8 mouse cellular contexts compared by ENCODE assay signal in the genomic region with DNA sequence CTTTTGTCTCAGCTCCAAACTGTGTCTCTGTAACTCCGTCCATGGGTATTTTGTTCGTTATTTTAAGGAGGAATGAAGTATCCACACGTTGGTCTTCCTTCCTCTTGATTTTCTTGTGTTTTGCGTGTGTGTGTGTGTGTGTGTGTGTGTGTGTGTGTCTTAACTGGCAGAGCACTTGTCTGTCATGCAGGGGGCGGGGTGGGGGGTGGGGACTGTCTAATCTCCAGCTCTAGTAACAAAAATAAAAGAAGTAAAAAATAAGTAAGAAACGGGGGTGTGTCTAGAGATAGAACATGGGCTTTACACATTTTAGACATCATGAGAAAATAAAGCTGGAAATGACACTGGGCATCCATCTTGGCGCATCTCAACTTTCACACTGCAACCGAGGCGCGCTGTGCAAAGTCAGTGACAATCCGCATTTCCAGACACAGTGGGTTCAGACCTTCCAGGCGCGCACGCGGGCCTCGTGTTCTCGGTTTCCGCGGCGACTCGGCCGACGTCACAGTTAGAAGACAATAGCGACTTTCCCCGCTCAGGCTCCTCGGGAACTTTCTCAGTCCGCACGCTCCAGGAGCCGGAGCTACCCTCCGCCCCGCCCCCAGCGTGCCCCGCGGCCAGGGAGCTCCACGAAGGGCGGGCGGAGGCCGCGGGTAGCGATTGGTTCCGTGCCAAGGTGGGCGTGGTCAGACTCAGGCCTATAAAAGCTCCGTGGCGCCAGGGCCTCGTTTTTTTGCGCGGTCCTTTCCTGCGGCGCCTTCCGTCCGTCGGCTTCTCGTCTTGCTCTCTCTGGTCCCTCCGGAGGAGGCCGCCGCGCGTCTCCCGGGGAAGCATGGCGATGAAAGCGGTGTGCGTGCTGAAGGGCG. TPM values are rescaled to one million over a fixed set of nuclear protein-coding genes. Genes with fewer than 3 reads are reported as not detected.
DNase-seq lines count a peak whose midpoint lies in the region; ATAC-seq and TF ChIP-seq lines count a peak whose summit lies in the region.

A gene (plus strand): TSS at position 729 of the 866 bp plus-strand sequence.

- H3K27ac ChIP-seq in CH12.LX (ENCODE audit: insufficient read depth, low read depth): peak within 1 kb of the TSS; percentile 69
- H3K27ac ChIP-seq in forebrain, embryonic 12.5 days: peak within 1 kb of the TSS; percentile 87
- H3K27ac ChIP-seq in heart, postnatal 0 days (ENCODE audit: low read depth): peak within 1 kb of the TSS; percentile 96
- H3K27ac ChIP-seq in liver, embryonic 16.5 days (ENCODE audit: low read length): peak within 1 kb of the TSS; percentile 92
- peak within 1 kb of the TSS; percentile 92 for H3K27ac ChIP-seq in neural tube, embryonic 13.5 days (replicated peaks)
- peak within 1 kb of the TSS; percentile 98 for H3K27ac ChIP-seq in testis, adult 2 months (ENCODE audit: control insufficient read depth, insufficient read depth, low read depth, low read length)

- peak; percentile 98 for ATAC-seq in forebrain, embryonic 12.5 days (ENCODE audit: low FRiP score)
- peak; percentile 94 for ATAC-seq in heart, postnatal 0 days (ENCODE audit: insufficient read depth, low read depth)
- peak; percentile 93 for ATAC-seq in liver, embryonic 16.5 days (ENCODE audit: low read depth)
- ATAC-seq in neural tube, embryonic 13.5 days (ENCODE audit: low read depth): peak; percentile 95

- no peak for TF ChIP-seq EP300 in CH12.LX (IDR thresholded peaks at IDR 0.05; ENCODE audit: low read length)
- peak; percentile 74; the same call in 1 of the 2 replicates for TF ChIP-seq EP300 in heart, postnatal 0 days (IDR thresholded peaks at IDR 0.05; ENCODE audit: low read depth)

- H3K4me2 ChIP-seq in CH12.LX (ENCODE audit: insufficient read depth, low read depth, poor library complexity, severe bottlenecking): peak within 1 kb of the TSS; percentile 77
- H3K4me2 ChIP-seq in forebrain, embryonic 12.5 days: peak within 1 kb of the TSS; percentile 61
- peak within 1 kb of the TSS; percentile 77 for H3K4me2 ChIP-seq in heart, postnatal 0 days (ENCODE audit: low read depth, low read length)
- peak within 1 kb of the TSS; percentile 94 for H3K4me2 ChIP-seq in liver, embryonic 16.5 days (ENCODE audit: low read depth, low read length)
- H3K4me2 ChIP-seq in neural tube, embryonic 13.5 days: peak within 1 kb of the TSS; percentile 85

- peak; percentile 100 for TF ChIP-seq POLR2A in CH12.LX (IDR thresholded peaks at IDR 0.05; ENCODE audit: low read depth, low read length)
- peak; percentile 99 for TF ChIP-seq POLR2A in testis, adult 2 months (IDR thresholded peaks at IDR 0.05; ENCODE audit: control insufficient read depth, low read depth, low read length)

- DNase-seq in CH12.LX (ENCODE audit: extremely low read depth): peak; percentile 97
- peak; percentile 86 for DNase-seq in c-Kit-positive CD71-positive TER-119-negative erythroid progenitor cells, embryonic 14.5 days (ENCODE audit: low read depth)
- DNase-seq in heart, postnatal 0 days (ENCODE audit: low spot score): peak; percentile 90
- DNase-seq in kidney, postnatal 4 days: peak; percentile 98 to 99

- H3K4me1 ChIP-seq in CH12.LX (ENCODE audit: control insufficient read depth in 1 of 2, insufficient read depth in 2 of 2): peaks cover 6 to 28% of the 10 kb centered on the region in 2 experiments
- peaks cover 31% of the 10 kb centered on the region for H3K4me1 ChIP-seq in forebrain, embryonic 12.5 days
- H3K4me1 ChIP-seq in heart, postnatal 0 days (ENCODE audit: control insufficient read depth, insufficient read depth): peaks cover 24% of the 10 kb centered on the region
- H3K4me1 ChIP-seq in liver, embryonic 16.5 days (ENCODE audit: control insufficient read depth, low read depth, low read length): peaks cover 32% of the 10 kb centered on the region
- H3K4me1 ChIP-seq in neural tube, embryonic 13.5 days (replicated peaks): peaks cover 35% of the 10 kb centered on the region
- peaks cover 11% of the 10 kb centered on the region for H3K4me1 ChIP-seq in testis, adult 2 months (ENCODE audit: control insufficient read depth, insufficient read depth, low read length)

- in situ Hi-C loops in CH12.LX (cut with MboI; ENCODE audit: low pct_ligation_motif_present, low pct_unique_long_range_greater_than_20kb, low sequenced_read_pairs): no loop called here

- H3K4me3 ChIP-seq in CH12.LX (replicated peaks in 1 of 3; ENCODE audit: low read depth in 2 of 3, low read length in 2 of 3, poor library complexity in 1 of 3): peak within 1 kb of the TSS; percentile 91 to 92 (median 92)
- H3K4me3 ChIP-seq in forebrain, embryonic 12.5 days (replicated peaks): peak within 1 kb of the TSS; percentile 95
- peak within 1 kb of the TSS; percentile 95 for H3K4me3 ChIP-seq in heart, postnatal 0 days (ENCODE audit: low read depth, low read length)
- peak within 1 kb of the TSS; percentile 94 for H3K4me3 ChIP-seq in liver, embryonic 16.5 days (ENCODE audit: low read depth, low read length)
- peak within 1 kb of the TSS; percentile 94 for H3K4me3 ChIP-seq in neural tube, embryonic 13.5 days
- H3K4me3 ChIP-seq in testis, adult 2 months (ENCODE audit: control insufficient read depth, low read depth, low read length): peak within 1 kb of the TSS; percentile 94

- WGBS in forebrain, embryonic 12.5 days: 1% methylated on average over 63 of the region's 63 CpGs
- 2% methylated on average over 63 of the region's 63 CpGs for WGBS in heart, postnatal 0 days
- WGBS in liver, embryonic 16.5 days (ENCODE audit: insufficient replicate concordance): under 1% methylated on average over 63 of the region's 63 CpGs
- 3% methylated on average over 63 of the region's 63 CpGs for WGBS in neural tube, embryonic 13.5 days

- H3K79me2 ChIP-seq in CH12.LX (replicated peaks; ENCODE audit: control insufficient read depth, extremely low read depth, insufficient read depth, poor library complexity, severe bottlenecking): peaks cover 38% of the 10 kb centered on the region

- TF ChIP-seq RAD21 in CH12.LX (IDR thresholded peaks at IDR 0.05; ENCODE audit: low read depth, low read length): no peak

- H3K27me3 ChIP-seq in CH12.LX (replicated peaks): no peaks in the 10 kb centered on the region
- H3K27me3 ChIP-seq in forebrain, embryonic 12.5 days: no peaks in the 10 kb centered on the region
- H3K27me3 ChIP-seq in heart, postnatal 0 days (ENCODE audit: control insufficient read depth, insufficient read depth, low read length): no peaks in the 10 kb centered on the region
- H3K27me3 ChIP-seq in liver, embryonic 16.5 days (ENCODE audit: control insufficient read depth, insufficient read depth, low read depth, low read length): no peaks in the 10 kb centered on the region
- no peaks in the 10 kb centered on the region for H3K27me3 ChIP-seq in neural tube, embryonic 13.5 days
- no peaks in the 10 kb centered on the region for H3K27me3 ChIP-seq in testis, adult 2 months (ENCODE audit: control insufficient read depth, insufficient read depth, low read length)

- peak within 1 kb of the TSS; percentile 83 for H3K9ac ChIP-seq in CH12.LX (ENCODE audit: insufficient read depth, low read depth)
- H3K9ac ChIP-seq in forebrain, embryonic 12.5 days: peak within 1 kb of the TSS; percentile 97
- peak within 1 kb of the TSS; percentile 96 for H3K9ac ChIP-seq in heart, postnatal 0 days (replicated peaks; ENCODE audit: low read depth, low read length)
- peak within 1 kb of the TSS; percentile 94 for H3K9ac ChIP-seq in liver, embryonic 16.5 days (ENCODE audit: low read depth, low read length)
- peak within 1 kb of the TSS; percentile 96 for H3K9ac ChIP-seq in neural tube, embryonic 13.5 days

- no peaks in the 10 kb centered on the region for H3K9me3 ChIP-seq in CH12.LX (replicated peaks; ENCODE audit: low read length)
- no peaks in the 10 kb centered on the region for H3K9me3 ChIP-seq in forebrain, embryonic 12.5 days
- no peaks in the 10 kb centered on the region for H3K9me3 ChIP-seq in heart, postnatal 0 days (replicated peaks; ENCODE audit: control insufficient read depth, low read length)
- H3K9me3 ChIP-seq in liver, embryonic 16.5 days (replicated peaks; ENCODE audit: control insufficient read depth, low read length): no peaks in the 10 kb centered on the region
- no peaks in the 10 kb centered on the region for H3K9me3 ChIP-seq in neural tube, embryonic 13.5 days

- dilution Hi-C loops in CH12.LX (cut with MboI; ENCODE audit: extremely low pct_ligation_motif_present, extremely low pct_unique_long_range_greater_than_20kb, low sequenced_read_pairs): no loop called here

- H3K36me3 ChIP-seq in CH12.LX (replicated peaks in 1 of 2; ENCODE audit: control insufficient read depth in 1 of 2, insufficient read depth in 1 of 2, low read length in 1 of 2): peaks cover 20 to 28% of the 10 kb centered on the region in 2 experiments
- peaks cover 17% of the 10 kb centered on the region for H3K36me3 ChIP-seq in forebrain, embryonic 12.5 days (replicated peaks)
- peaks cover 21% of the 10 kb centered on the region for H3K36me3 ChIP-seq in heart, postnatal 0 days (replicated peaks; ENCODE audit: control insufficient read depth, insufficient read depth, low read length)
- peaks cover 10% of the 10 kb centered on the region for H3K36me3 ChIP-seq in liver, embryonic 16.5 days (ENCODE audit: control insufficient read depth, insufficient read depth)
- H3K36me3 ChIP-seq in neural tube, embryonic 13.5 days: peaks cover 16% of the 10 kb centered on the region
- H3K36me3 ChIP-seq in testis, adult 2 months (ENCODE audit: control insufficient read depth, insufficient read depth, low read length): no peaks in the 10 kb centered on the region

- no peak for TF ChIP-seq CTCF in CH12.LX (conservative IDR thresholded peaks at IDR 0.05 in 1 of 2, IDR thresholded peaks at IDR 0.05 in 1 of 2; ENCODE audit: low read depth in 2 of 2, low read length in 2 of 2)
- no peak for TF ChIP-seq CTCF in heart, postnatal 0 days (IDR thresholded peaks at IDR 0.05; ENCODE audit: low read depth)
- TF ChIP-seq CTCF in testis, adult 2 months (IDR thresholded peaks at IDR 0.05; ENCODE audit: control insufficient read depth, insufficient read depth, insufficient replicate concordance, low read depth, low read length): no peak

TF ChIP-seq in CH12.LX, 34 proteins besides CTCF, POLR2A, EP300 and RAD21 (continues in another document):
- TF ChIP-seq NELFE (IDR thresholded peaks at IDR 0.05; ENCODE audit: low read depth, low read length) (peak; percentile 99), ELF1 (IDR thresholded peaks at IDR 0.05; ENCODE audit: low read depth, low read length) (0 out of 2 replicates have a peak, but pooled peaks have one; percentile 49), MXI1 (IDR thresholded peaks at IDR 0.05; ENCODE audit: low read depth, low read length) (peak; percentile 81)

RNA-seq across cellular contexts. Expression of the gene that starts here (rescaled TPM):
- total RNA-seq in CH12.LX (2012; rRNA removed) (632 and 634 TPM in 2 replicates), CH12.LX (2014; rRNA removed) (517 and 532 TPM in 2 replicates)
- 1,226 and 1,288 TPM in 2 replicates for polyA plus RNA-seq in CH12.LX (2012; ENCODE audit: insufficient read length, low read depth)
- polyA plus RNA-seq in forebrain, embryonic 12.5 days (2016; fragmentation: Nextera tagmentation; extraction: Ambion mirVana): 837 and 844 TPM in 2 replicates
- 155 and 222 TPM in 2 replicates for total RNA-seq in heart, postnatal 0 days (2014; rRNA removed; ENCODE audit: low replicate concordance)
- 1,411 and 1,533 TPM in 2 replicates for polyA plus RNA-seq in heart, postnatal 0 days (2015; fragmentation: Nextera tagmentation; extraction: Ambion mirVana)
- polyA plus RNA-seq in liver, embryonic 16.5 days (2015; fragmentation: Nextera tagmentation; extraction: Ambion mirVana): 965 and 1,058 TPM in 2 replicates
- 847 and 918 TPM in 2 replicates for polyA plus RNA-seq in neural tube, embryonic 13.5 days (2015; fragmentation: Nextera tagmentation; extraction: Ambion mirVana)
- 407 and 434 TPM in 2 replicates for polyA plus RNA-seq in testis, adult 2 months (2012; rRNA removed)

Comparison
In these comparisons a context has a peak if more than half of its experiments do, and no peak if none do; other contexts are left out.
1. Peak in every context shown above with its lines: DNase-seq, ATAC-seq, H3K4me3 ChIP-seq and H3K27ac ChIP-seq.